Mouse (Mus musculus) kidney, adult 2 months (tissue): ENCODE data around the gene Rnft2. TPM values are rescaled to one million over a fixed set of nuclear protein-coding genes. Genes with fewer than 3 reads are reported as not detected.

Source experiments
- DNase-seq: peaks from one replicate; pipeline ENCODE4 v3.0.0; 2021
- H3K27ac ChIP-seq: fragments of 200-500 bp; 2 replicates; pipeline ENCODE4 v1.5.1; 2012; ENCODE audit warnings: low read depth, low read length, control low read depth, inconsistent platforms; ENCODE audit not compliant: insufficient read depth
- H3K27me3 ChIP-seq: fragments of 200-500 bp; replicated peaks from 2 replicates; pipeline ENCODE4 v1.6.1; 2012; ENCODE audit warnings: mild to moderate bottlenecking, moderate library complexity, low read length, inconsistent platforms; ENCODE audit not compliant: control insufficient read depth, insufficient read depth
- H3K36me3 ChIP-seq: fragments of 200-500 bp; 2 replicates; pipeline ENCODE4 v1.6.1; 2012; ENCODE audit warnings: mild to moderate bottlenecking, moderate library complexity, low read length, inconsistent platforms; ENCODE audit not compliant: control insufficient read depth, insufficient read depth
- H3K4me1 ChIP-seq: fragments of 200-500 bp; 2 replicates; pipeline ENCODE4 v1.6.1; 2011; ENCODE audit warnings: low read length; ENCODE audit not compliant: control insufficient read depth, insufficient read depth
- H3K4me3 ChIP-seq: fragments of 200-500 bp; 2 replicates; pipeline ENCODE4 v1.5.1; 2011; ENCODE audit warnings: mild to moderate bottlenecking, low read depth, low read length, control low read depth; ENCODE audit not compliant: insufficient read depth
- CTCF ChIP-seq: fragments of 200-500 bp; conservative IDR thresholded peaks from 2 replicates; pipeline ENCODE4 v1.5.1; 2011; ENCODE audit warnings: low read depth, mild to moderate bottlenecking, control low read depth, low read length, moderate library complexity, mixed read lengths; ENCODE audit not compliant: insufficient read depth, insufficient read length
- POLR2A ChIP-seq: fragments of 200-500 bp; IDR thresholded peaks from one replicate; pipeline ENCODE4 v1.6.1; 2011; ENCODE audit warnings: low read depth, low read length, control low read depth
- WGBS: fragments of 180-500 bp; shearing (Covaris S2); methylation state at CpG from one replicate; pipeline ENCODE4 v1.1.7; 2018; 5-methylcytosine and 5-hydroxymethylcytosine counted together
- polyA plus RNA-seq: library from polyadenylated mRNA; depleted of rRNA; stranded (reverse); fragments of >200 nt; gene quantifications from 2 replicates; pipeline ENCODE4 v1.2.3, GENCODE M21; 2012

Rnft2 gene
- polyA plus RNA-seq, 1 experiment, result 1.8 TPM

GRCm38 (mm10) chr5:118253551-118253950 lies 8.6 kb upstream of the Rnft2 start:
- no peaks in the 10 kb centered on the region for H3K27me3 ChIP-seq
- DNase-seq, result no peak
- 88% methylated on average over 3 of the region's 3 CpGs for WGBS
- no peaks in the 10 kb centered on the region for H3K36me3 ChIP-seq
- no peak for TF ChIP-seq CTCF
- TF ChIP-seq POLR2A, result no peak
- no peaks in the 10 kb centered on the region for H3K4me1 ChIP-seq
- no peak overlapping the region for H3K27ac ChIP-seq
- H3K4me3 ChIP-seq, result no peak overlapping the region

- H3K27ac ChIP-seq, result 0 out of 2 replicates have a peak overlapping the region, but pooled peaks have one; percentile 14
- peaks cover 5% of the 10 kb centered on the region; the same call in 1 of the 2 replicates for H3K4me1 ChIP-seq
- H3K27me3 ChIP-seq, result no peaks in the 10 kb centered on the region
- WGBS, result 77% methylated on average over 5 of the region's 7 CpGs
- H3K36me3 ChIP-seq, result no peaks in the 10 kb centered on the region
- no peak for TF ChIP-seq CTCF
- no peak for TF ChIP-seq POLR2A
- DNase-seq, result no peak
- no peak overlapping the region for H3K4me3 ChIP-seq
Observed at GRCm38 (mm10) chr5:118250987-118251386, 6.1 kb upstream of the Rnft2 start.

GRCm38 (mm10) chr5:118247378-118247777 lies 2.5 kb upstream of the Rnft2 start:
- Histone ChIP-seq H3K36me3 (no peaks in the 10 kb centered on the region), H3K27me3 (no peaks in the 10 kb centered on the region), H3K4me1 (peaks cover 5% of the 10 kb centered on the region; the same call in 1 of the 2 replicates), H3K4me3 (no peak overlapping the region), H3K27ac (no peak overlapping the region)
- 91% methylated on average over 8 of the region's 8 CpGs for WGBS
- TF ChIP-seq POLR2A, result no peak
- DNase-seq, result no peak

- no peaks in the 10 kb centered on the region for H3K27me3 ChIP-seq
- peak overlapping the region; percentile 54 for H3K27ac ChIP-seq
- 4% methylated on average over 15 of the region's 15 CpGs for WGBS
- DNase-seq, result peak; percentile 14
- peaks cover 5% of the 10 kb centered on the region; the same call in 1 of the 2 replicates for H3K4me1 ChIP-seq
- H3K4me3 ChIP-seq, result peak overlapping the region; percentile 76
- TF ChIP-seq CTCF, result no peak
- no peak for TF ChIP-seq POLR2A
- H3K36me3 ChIP-seq, result no peaks in the 10 kb centered on the region
Observed at GRCm38 (mm10) chr5:118245606-118246308, 841 bp upstream of the Rnft2 start.

GRCm38 (mm10) chr5:118239671-118240070 lies 5.2 kb downstream of the Rnft2 start:
- Histone ChIP-seq H3K27me3 (no peaks in the 10 kb centered on the region), H3K36me3 (no peaks in the 10 kb centered on the region), H3K27ac (no peak overlapping the region), H3K4me3 (no peak overlapping the region), H3K4me1 (no peaks in the 10 kb centered on the region)
- 81% methylated on average over 12 of the region's 12 CpGs for WGBS
- DNase-seq, result no peak
- TF ChIP-seq POLR2A, result no peak
- no peak for TF ChIP-seq CTCF

GRCm38 (mm10) chr5:118236891-118237290 lies 8.0 kb downstream of the Rnft2 start:
- no peak overlapping the region for H3K4me3 ChIP-seq
- DNase-seq, result no peak
- no peaks in the 10 kb centered on the region for H3K27me3 ChIP-seq
- H3K4me1 ChIP-seq, result no peaks in the 10 kb centered on the region
- no peaks in the 10 kb centered on the region for H3K36me3 ChIP-seq
- TF ChIP-seq POLR2A, result no peak
- TF ChIP-seq CTCF, result no peak
- no peak overlapping the region for H3K27ac ChIP-seq
- WGBS, result 86% methylated on average over 12 of the region's 12 CpGs

GRCm38 (mm10) chr5:118230071-118230611 lies 14.8 kb downstream of the Rnft2 start:
- DNase-seq, result no peak
- TF ChIP-seq CTCF, result no peak
- no peak for TF ChIP-seq POLR2A
- Histone ChIP-seq H3K36me3 (no peaks in the 10 kb centered on the region), H3K4me1 (no peaks in the 10 kb centered on the region), H3K27me3 (no peaks in the 10 kb centered on the region), H3K4me3 (no peak overlapping the region), H3K27ac (no peak overlapping the region)
- WGBS, result 95% methylated on average over 13 of the region's 13 CpGs
